Mouse (Mus musculus): ENCODE data around the gene Cntnap2. TPM values are rescaled to one million over a fixed set of nuclear protein-coding genes. Genes with fewer than 3 reads are reported as not detected.

Gene Cntnap2
- total RNA-seq, 2 experiments from 2014 or later: 8.8 to 10.6 TPM

DNA sequence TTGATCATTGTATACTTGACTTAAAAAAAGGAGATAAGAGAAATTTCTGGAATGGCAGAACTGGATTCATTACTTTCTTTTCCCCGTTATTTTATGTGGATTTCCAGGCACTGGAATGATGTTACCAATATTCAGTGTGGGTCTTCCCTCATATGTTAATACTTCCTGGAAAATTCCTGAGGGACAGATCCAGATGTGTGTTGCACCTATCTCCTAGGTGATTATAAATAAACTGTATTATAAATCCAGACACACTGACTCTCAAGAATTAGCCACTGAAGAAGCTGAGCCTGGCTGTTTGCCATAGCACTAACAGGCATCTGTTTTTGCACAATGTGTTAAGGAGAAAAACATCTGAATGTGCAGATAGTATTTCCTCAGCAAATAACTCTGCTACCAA lies 231.0 kb downstream of the Cntnap2 start:
- peak; percentile 45 for DNase-seq
- intact Hi-C loops (cut with DNase I; ENCODE audit: low total_unique reads): no loop called here

DNA sequence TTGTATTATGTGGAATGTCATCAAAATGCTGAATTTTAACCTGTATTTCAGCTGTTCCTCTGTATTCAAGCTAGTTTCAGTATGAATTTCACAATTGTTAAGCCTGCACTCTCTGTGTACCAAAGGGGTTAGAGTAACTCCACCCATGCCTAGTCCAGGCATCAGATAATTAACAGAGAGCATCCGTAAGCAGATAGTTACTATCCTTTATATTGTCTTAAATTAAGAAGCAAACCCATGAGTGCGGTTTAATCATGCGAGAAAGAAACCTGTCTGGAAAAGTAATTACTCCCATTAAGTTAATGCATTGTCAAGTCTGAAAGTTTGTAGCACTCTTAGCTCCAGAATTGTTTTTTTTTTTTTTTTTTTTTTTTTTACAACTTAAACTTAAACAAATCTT lies 258.3 kb downstream of the Cntnap2 start:
- no peak for DNase-seq
- intact Hi-C loops (cut with DNase I; ENCODE audit: low total_unique reads): no loop called here

DNA sequence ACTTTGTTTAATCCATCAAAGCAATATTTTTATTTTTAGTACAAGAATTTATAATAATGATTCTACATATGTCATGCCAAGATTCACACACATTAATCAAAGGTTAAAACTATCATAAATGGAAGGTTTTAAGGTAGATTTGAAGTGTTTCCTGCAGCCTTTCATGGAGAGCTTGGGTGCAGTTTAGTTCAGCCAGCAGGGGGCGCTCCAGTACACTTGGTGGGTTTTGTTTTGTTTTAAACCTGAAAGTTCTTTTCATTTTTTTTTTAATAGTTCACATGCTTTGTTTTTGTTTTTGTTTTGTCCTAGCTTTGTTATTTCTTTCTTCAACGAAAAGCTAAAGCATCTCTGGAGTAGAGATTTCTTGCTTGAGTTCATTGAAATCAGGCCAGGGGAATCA lies 264.3 kb downstream of the Cntnap2 start:
- peak; percentile 8 for DNase-seq
- intact Hi-C loops (cut with DNase I; ENCODE audit: low total_unique reads): loop anchor here (10.0 kb wide), 1 partner anchor 1641 kb away; no protein-coding TSS in a partner anchor

DNA sequence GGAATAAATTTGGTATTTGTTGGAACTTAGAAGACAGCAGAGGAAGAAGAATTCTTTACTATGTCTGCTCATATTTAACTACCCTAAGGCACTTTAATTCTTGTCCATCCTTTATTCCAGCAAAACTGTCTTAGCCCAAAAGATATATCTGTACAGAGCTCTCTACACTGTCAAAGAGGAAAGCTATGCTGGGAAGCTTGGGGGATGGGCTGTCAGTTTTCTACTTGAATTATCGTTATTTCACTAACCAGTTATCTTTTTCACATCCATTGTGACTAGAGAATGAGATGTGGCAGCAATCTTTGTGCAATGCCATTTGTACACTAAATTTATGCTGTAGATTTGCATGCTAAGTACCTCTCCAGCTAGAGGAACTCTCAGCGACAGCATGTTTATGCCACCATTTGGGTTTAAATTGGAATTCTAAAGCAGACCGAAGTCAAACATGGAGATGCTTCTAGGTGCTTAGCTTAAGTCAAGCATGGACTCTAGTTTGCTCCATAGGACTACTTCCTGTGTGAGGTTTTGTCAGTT lies 268.9 kb downstream of the Cntnap2 start:
- no peak for DNase-seq
- intact Hi-C loops (cut with DNase I; ENCODE audit: low total_unique reads): loop anchor here (10.0 kb wide), 1 partner anchor 1637 kb away; no protein-coding TSS in a partner anchor

DNA sequence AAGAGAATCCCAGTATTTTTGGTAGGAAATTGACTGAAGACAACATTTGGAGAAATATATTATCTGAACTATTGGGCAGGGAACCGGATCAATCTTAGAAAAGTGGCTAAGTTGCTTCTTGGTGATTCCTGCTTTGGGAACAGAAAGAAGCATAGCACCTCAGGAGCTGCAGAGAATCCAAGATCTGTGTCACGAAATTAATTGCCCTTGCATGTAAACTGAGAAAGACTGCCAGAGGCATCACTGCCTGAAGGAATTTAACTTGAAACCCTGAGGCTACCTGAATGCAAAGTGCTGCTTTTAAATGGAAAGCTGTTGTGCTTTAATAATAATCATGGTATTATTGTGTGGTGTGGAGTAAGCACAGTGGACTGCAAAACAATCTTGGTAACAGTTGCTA lies 286.2 kb downstream of the Cntnap2 start:
- no peak for DNase-seq
- intact Hi-C loops (cut with DNase I; ENCODE audit: low total_unique reads): no loop called here

DNA sequence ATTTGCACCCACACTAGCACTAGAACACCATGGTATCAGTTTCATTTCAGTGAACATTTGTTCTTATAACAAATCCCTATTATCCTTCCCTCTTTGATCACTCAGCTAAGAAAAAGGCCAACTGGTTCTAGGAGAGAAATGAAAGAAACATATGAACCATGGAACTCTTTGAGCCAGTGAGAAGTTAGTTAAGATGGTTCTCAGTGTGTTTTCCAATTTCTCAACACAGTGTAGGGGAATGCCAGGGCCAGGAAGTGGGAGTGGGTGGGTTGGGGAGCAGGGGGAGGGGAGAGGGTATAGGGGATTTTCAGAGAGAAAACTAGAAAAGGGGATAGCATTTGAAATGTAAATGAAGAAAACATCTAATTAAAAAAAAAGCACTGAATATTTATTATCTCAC lies 286.8 kb downstream of the Cntnap2 start:
- no peak for DNase-seq
- intact Hi-C loops (cut with DNase I; ENCODE audit: low total_unique reads): no loop called here

DNA sequence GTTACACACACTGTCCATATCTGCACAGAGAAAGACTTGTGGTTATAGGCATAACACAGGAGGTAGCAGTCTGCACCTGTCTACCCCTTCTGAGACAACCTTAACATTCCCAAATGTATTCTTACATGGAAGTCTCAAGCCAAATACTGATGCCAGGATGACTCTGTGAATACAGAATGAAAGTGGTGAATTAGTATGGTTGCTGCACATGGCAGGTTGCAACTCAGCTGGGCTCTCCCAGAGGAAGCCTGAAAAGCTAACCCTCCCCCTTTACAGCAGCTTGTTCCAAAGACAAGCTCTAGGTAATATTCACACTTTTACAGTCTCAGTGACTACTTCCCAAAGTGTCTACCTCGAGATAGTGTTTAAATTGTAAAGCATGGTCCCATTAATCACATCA lies 307.3 kb downstream of the Cntnap2 start:
- intact Hi-C loops (cut with DNase I; ENCODE audit: low total_unique reads): no loop called here
- no peak for DNase-seq

DNA sequence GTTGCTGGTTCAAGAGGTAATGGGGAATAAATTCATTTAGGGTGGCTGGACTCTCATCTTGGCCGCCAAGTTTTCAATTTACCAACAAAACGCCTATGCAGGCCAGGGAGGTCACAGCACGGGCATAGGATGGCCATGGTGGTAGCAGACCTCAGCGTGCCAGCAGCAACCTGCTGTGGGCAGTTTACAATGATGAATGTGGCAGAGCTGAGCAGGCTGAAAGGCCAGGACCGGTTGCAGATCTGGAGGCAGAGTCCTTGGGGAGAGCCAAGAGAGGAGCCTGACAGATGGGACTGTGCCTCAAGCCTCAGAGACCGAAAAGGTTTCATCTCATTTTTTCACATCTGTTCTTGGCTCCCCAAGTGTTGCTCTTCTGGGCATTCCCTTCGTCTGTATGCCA lies 322.0 kb downstream of the Cntnap2 start:
- intact Hi-C loops (cut with DNase I; ENCODE audit: low total_unique reads): no loop called here
- DNase-seq: no peak

DNA sequence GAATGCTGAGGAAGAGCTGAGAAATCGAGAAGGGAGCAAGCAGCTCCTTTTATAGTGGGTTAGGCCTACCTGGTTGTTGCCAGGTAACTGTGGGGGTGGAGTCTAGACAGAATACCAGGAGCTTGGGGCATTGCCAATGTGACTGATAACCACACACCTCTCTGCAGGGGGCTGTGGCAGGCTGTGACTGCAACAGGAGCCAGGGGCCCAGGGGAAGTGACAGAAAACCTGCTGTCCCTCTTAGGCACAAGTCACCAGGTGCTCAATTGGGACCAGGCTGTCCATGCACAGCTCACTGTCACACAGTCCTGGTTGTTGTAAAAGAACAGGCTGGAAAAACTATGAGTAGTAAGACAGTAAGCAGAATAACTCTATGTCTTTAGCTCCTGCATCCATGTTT lies 329.9 kb downstream of the Cntnap2 start:
- no peak for DNase-seq

DNA sequence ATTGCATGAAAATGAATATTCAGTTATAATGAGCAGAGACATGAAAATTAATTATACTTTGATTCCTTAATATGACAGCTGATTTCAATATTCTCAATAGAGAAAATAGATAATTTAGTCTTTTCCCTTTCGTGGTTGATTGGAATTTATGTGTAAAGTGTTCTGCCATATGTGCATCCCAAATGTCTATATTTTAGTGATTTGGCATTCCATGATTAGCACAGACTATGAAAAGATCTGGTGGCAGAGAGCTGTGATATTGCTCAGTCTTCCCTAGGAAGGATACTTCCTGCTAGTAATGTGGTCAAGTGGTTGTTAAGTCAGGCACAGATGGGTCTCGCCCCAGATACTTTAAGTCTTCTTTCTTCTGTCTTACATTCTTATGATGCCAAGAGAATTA lies 354.5 kb downstream of the Cntnap2 start:
- no peak for DNase-seq
- intact Hi-C loops (cut with DNase I; ENCODE audit: low total_unique reads): no loop called here

More for the DNA sequence above, 329.9 kb downstream of the Cntnap2 start:
- intact Hi-C loops (cut with DNase I; ENCODE audit: low total_unique reads): no loop called here

DNA sequence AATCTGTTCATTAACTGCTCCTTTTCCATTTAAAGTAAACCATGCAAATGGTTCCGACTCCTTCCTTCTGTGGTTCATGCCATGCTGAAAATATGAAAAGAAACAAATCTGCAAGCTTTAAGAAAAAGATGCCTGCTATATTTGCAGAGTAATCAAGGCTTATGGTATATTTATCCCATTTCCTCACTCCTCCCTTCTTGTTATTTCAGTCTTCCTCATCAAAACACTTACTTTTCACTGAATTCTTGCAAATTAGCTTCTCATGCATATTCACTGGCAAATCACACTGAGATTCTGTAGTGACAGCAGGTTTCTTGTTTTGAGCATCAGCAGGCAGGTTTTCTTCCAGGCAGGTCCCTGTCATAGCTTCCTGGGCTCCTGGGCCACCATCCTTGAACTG lies 396.3 kb downstream of the Cntnap2 start:
- no peak for DNase-seq
- intact Hi-C loops (cut with DNase I; ENCODE audit: low total_unique reads): no loop called here

DNA sequence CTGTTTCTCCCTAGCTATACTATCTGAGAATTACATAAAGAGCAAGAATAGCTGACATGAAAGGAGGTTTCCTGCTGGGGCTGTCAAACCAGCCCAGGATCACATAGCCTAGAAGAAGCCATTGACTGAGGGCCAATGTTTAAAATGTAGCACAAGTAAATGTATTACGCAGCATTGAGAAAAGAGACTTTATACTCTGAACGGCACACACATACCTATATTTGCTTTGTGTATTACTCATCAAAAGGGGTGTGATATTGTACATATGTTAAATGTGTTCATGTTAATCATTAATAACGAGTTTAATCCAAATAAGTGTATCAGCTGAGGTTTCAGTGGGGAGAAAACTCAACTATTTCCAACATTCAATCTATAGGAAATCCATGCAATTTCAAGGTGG lies 459.1 kb downstream of the Cntnap2 start:
- DNase-seq: no peak
- intact Hi-C loops (cut with DNase I; ENCODE audit: low total_unique reads): no loop called here

DNA sequence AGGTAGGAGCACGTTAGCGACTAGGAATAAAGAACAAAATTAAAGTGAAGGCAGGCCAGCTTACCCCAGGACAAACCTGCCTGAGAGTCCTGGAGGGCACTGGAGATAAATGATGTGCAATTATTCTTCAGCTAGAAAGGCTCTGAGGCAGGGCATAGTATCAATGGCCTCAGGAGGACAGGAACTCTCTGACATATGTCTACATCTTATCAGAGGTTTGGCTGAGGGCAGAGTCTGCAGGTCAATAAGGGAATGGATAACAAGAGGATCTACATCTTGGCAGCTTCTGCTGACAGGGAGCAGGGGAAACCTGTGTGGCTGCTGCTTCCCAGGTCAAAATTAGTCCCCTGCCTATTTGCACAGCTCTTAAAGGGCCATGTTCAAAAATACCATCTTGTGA lies 477.8 kb downstream of the Cntnap2 start:
- DNase-seq: no peak
- intact Hi-C loops (cut with DNase I; ENCODE audit: low total_unique reads): no loop called here

DNA sequence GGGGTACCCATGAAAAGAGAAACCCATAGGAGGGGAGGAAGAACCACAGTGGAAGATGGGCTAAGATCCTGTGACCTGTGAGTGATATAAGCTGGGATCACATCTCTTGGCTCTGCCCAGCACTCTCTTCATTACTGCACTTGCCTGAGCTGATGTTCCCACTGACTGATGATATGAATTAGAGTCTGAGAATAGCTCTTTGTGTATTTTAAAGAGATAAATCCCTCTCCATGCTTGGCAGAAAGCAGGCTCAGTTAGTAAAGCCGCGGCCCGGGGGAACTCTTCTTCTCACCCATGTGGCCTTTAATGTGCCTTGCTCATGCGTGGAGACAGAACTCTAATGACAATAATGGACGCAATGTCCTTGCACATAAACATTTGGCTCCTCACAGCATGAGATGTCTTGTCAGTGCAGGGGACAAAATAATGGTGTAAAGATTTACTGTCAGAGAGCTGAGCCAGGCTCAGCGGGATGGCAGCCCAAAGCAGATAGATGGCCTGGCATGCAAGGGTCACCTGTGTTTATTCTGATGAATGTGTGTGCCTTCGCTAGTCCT lies 485.2 kb downstream of the Cntnap2 start:
- intact Hi-C loops (cut with DNase I; ENCODE audit: low total_unique reads): no loop called here
- DNase-seq: no peak

DNA sequence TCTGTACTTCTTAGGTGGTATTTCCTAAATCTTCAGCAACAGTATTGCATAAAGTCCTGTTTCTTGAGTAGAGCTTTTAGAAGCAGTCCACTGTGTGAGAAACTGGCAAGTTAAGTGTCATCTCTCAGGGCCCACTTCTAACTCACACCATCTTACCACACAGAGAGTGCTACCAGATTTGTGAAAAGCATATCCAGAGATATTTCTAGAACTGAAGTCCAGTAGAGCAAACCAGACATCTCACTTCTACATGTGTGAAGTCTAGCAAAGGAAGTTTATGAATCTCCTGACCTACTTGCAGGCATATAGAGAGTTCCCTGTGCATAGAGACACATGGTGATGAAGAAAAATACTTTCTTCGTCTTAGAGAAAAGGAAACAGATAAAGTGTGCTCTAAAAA lies 500.6 kb downstream of the Cntnap2 start:
- intact Hi-C loops (cut with DNase I; ENCODE audit: low total_unique reads): no loop called here
- no peak for DNase-seq

DNA sequence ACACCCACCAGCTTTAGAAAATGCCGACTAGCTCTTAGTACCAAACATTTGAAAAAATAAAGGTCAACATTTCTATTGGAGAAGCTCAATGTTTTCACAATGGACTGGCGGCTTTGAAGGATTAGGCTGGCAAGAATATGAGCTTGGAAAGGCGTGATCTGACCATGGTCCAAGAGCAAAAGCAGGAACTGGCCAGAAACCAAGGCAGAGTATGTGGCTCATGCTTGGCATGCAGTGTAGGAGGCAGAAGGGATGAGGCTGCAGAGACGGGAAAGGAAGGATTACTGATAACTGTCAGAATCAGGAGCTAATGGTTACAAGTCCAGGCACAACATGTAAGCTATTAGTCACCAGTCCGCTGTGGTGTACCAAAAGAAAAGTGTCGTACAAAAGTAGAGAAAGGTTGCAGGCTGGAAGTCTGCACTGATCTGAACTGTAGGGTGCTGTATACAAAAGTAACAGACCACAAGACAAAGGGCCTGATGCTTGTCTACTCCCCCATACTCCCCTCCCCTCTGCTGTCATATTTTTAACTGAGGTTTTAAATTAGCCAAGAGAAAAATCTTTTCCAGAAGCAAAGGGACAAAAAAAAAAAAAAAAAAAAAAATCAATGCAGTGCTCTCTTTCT lies 525.4 kb downstream of the Cntnap2 start:
- DNase-seq: no peak
- intact Hi-C loops (cut with DNase I; ENCODE audit: low total_unique reads): no loop called here

DNA sequence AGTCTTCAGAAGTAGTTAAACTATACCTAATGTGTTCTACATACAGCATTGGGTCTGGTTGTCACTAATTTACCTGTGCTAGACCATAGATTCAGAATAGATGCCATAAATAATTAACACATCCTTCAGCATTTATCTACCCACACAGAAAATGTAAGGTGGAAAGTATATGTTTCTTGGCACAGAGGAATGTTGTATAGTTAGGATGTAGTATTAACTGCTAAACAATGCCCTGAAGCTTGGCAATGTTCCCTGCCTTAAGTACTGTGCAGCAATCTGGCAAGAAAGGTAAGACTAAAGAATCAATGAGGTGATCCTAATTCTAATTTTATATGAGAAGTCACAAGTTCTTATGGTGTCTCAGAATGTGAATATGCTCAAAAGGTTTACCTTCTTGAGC lies 529.9 kb downstream of the Cntnap2 start:
- DNase-seq: no peak
- intact Hi-C loops (cut with DNase I; ENCODE audit: low total_unique reads): no loop called here

DNA sequence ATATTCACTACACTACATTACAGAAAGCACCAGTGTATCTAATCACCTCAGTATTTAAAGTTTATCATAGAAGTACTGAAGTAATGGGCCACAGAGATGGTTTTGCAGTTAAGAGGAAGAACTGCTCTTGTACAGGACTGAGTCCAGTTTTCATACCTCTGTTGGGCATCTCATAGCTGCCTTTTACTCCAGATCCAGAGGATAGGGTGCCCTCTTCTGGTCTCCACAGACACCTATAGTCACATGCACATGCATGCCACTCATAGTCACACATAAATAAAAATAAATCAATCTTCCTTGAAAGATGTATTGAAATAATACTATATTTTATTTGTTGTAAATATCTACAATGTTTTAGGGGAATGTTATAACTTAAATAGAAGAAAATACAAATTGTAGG lies 587.9 kb downstream of the Cntnap2 start:
- intact Hi-C loops (cut with DNase I; ENCODE audit: low total_unique reads): no loop called here
- DNase-seq: no peak

DNA sequence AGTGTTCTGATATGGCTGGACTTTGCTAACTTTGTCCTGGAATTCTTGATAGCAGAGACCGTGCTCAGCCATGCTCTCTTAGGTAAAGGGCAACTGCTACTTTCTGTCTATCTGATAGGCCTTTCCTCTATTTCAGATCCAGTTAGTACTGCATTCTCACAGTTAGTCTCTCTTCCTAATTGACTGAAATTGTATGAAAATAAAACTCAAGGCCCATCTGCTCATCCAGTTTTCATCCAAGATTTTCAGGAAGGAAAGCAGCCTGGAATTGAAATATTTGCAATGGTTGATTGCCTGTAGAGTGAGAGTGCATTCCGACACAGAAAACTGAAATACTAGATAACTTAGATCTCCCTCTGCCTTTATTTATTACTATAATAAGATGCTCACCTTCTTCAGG lies 589.3 kb downstream of the Cntnap2 start:
- intact Hi-C loops (cut with DNase I; ENCODE audit: low total_unique reads): no loop called here

DNA sequence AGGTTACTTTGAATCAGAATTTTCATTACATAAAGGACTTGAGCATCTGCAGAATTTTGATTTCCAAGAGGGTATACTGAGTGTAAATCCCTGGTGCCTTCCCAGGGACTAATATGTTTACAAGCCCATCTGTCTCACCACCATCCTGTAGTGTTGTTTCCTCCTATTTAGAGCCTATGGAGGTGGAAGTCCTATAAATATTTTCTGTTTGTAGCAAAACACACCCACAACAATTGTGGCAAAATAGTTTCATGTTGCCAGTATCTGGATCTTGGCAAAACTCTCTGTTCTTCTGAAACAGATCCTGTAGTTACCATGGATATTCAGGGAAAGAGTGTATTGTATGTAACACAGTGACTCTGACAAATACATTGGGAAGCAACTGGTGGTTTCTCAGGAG lies 641.1 kb downstream of the Cntnap2 start:
- intact Hi-C loops (cut with DNase I; ENCODE audit: low total_unique reads): no loop called here
- no peak for DNase-seq

More for the DNA sequence above, 589.3 kb downstream of the Cntnap2 start:
- DNase-seq: no peak

DNA sequence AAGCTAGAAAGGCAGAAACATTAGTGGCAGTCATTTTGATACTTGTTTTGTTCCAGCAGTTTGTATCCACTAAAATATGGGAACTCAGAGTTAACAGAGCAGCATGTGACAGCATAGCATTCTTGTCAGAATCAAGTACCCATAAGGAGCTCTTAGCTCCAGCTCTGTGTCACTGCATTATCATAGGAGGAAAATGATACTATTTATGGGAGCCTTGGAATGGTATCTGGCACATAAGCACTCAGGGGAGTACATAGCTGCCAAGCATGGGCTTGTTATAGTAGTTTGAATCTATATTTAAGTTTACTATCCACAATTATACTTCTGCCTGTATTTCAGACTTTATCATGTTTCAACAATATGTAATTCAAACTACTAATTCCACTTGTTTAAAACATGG lies 732.5 kb downstream of the Cntnap2 start:
- intact Hi-C loops (cut with DNase I; ENCODE audit: low total_unique reads): no loop called here
- no peak for DNase-seq
